Mouse (Mus musculus) neural tube, embryonic 15.5 days (tissue): ENCODE data around the gene Efcab10. TPM values are rescaled to one million over a fixed set of nuclear protein-coding genes. Genes with fewer than 3 reads are reported as not detected.
A peak's percentile ranks its signal among the peaks of the same experiment; 100 is the strongest.

Source experiments
- ATAC-seq: fragments of 200-750 bp; cut with Nextera tagmentation; 2 replicates; pipeline ENCODE4 v1.8.0; 2017; ENCODE audit warnings: mild to moderate bottlenecking, moderate TSS enrichment, moderate library complexity; ENCODE audit not compliant: low FRiP score
- H3K27ac ChIP-seq: fragments of 300-500 bp; sonication (generic); replicated peaks from 2 replicates; pipeline ENCODE4 v1.5.1; 2015; ENCODE audit warnings: mild to moderate bottlenecking, inconsistent platforms
- H3K27me3 ChIP-seq: fragments of 300-500 bp; sonication (generic); replicated peaks from 2 replicates; pipeline ENCODE4 v1.6.1; 2015; ENCODE audit warnings: inconsistent platforms
- H3K36me3 ChIP-seq: fragments of 300-500 bp; sonication (generic); 2 replicates; pipeline ENCODE4 v1.6.1; 2015; ENCODE audit warnings: inconsistent platforms
- H3K4me1 ChIP-seq: fragments of 300-500 bp; sonication (generic); 2 replicates; pipeline ENCODE4 v1.6.1; 2015; ENCODE audit warnings: inconsistent platforms
- H3K4me2 ChIP-seq: fragments of 300-500 bp; sonication (generic); 2 replicates; pipeline ENCODE4 v1.6.1; 2015; ENCODE audit warnings: inconsistent platforms, mild to moderate bottlenecking, moderate library complexity
- H3K4me3 ChIP-seq: fragments of 300-500 bp; sonication (generic); replicated peaks from 2 replicates; pipeline ENCODE4 v1.5.1; 2015; ENCODE audit warnings: mild to moderate bottlenecking, inconsistent platforms
- H3K9ac ChIP-seq: fragments of 300-500 bp; sonication (generic); replicated peaks from 2 replicates; pipeline ENCODE4 v1.6.1; 2015; ENCODE audit warnings: mild to moderate bottlenecking, inconsistent platforms
- H3K9me3 ChIP-seq: fragments of 300-500 bp; sonication (generic); replicated peaks from 2 replicates; pipeline ENCODE4 v1.6.1; 2016; ENCODE audit warnings: inconsistent platforms
- WGBS: fragments of 180-500 bp; shearing (Covaris S2); methylation state at CpG from one replicate; pipeline ENCODE4 v1.1.7; 2015; ENCODE audit warnings: mixed read lengths; 5-methylcytosine and 5-hydroxymethylcytosine counted together
- polyA plus RNA-seq: library from polyadenylated mRNA; unstranded; fragments of >200 nt; fragmentation: Nextera tagmentation; extraction: Ambion mirVana; gene quantifications from 2 replicates; pipeline ENCODE4 v1.2.1, GENCODE M21; 2015

Efcab10 gene
- polyA plus RNA-seq, 1 experiment from 2014 or later: 2.5 TPM

GRCm38 (mm10) chr12:33429387-33430160 is 34.9 kb downstream of the Efcab10 start, which contains the start of gene Twistnb:
Gene Twistnb, plus strand, starts transcription at chr12:33429635.
- H3K4me3 ChIP-seq: peak within 1 kb of the TSS; percentile 100
- WGBS: under 1% methylated on average over 66 of the region's 66 CpGs
- H3K27me3 ChIP-seq: peaks cover 11% of the 10 kb centered on the region; the same call in 1 of the 2 replicates
- no peaks in the 10 kb centered on the region for H3K36me3 ChIP-seq
- peak; percentile 95 for ATAC-seq
- no peaks in the 10 kb centered on the region for H3K9me3 ChIP-seq
- peaks cover 6% of the 10 kb centered on the region for H3K4me1 ChIP-seq
- peak within 1 kb of the TSS; percentile 88 for H3K9ac ChIP-seq
- peak within 1 kb of the TSS; percentile 64 for H3K4me2 ChIP-seq
- peak within 1 kb of the TSS; percentile 85 for H3K27ac ChIP-seq

- no peaks in the 10 kb centered on the region for H3K9me3 ChIP-seq
- no peaks in the 10 kb centered on the region for H3K36me3 ChIP-seq
- no peak overlapping the region for H3K4me2 ChIP-seq
- no peak overlapping the region for H3K9ac ChIP-seq
- peaks cover 6% of the 10 kb centered on the region for H3K4me1 ChIP-seq
- H3K27ac ChIP-seq: no peak overlapping the region
- 83% methylated on average over 9 of the region's 9 CpGs for WGBS
- ATAC-seq: no peak
- no peak overlapping the region for H3K4me3 ChIP-seq
- H3K27me3 ChIP-seq: no peaks in the 10 kb centered on the region
These were observed 39.2 kb downstream of the Efcab10 start for GRCm38 (mm10) chr12:33433812-33434211.

- H3K27me3 ChIP-seq: no peaks in the 10 kb centered on the region
- WGBS: 96% methylated on average over 4 of the region's 4 CpGs
- ATAC-seq: no peak
- H3K36me3 ChIP-seq: peaks cover 5% of the 10 kb centered on the region
- H3K4me3 ChIP-seq: no peak overlapping the region
- H3K27ac ChIP-seq: no peak overlapping the region
- H3K4me1 ChIP-seq: peaks cover 6% of the 10 kb centered on the region
- H3K4me2 ChIP-seq: no peak overlapping the region
- no peak overlapping the region for H3K9ac ChIP-seq
- no peaks in the 10 kb centered on the region for H3K9me3 ChIP-seq
These were observed 40.1 kb downstream of the Efcab10 start for GRCm38 (mm10) chr12:33434758-33435157.

Other genes starting within 250 kb of the Efcab10 start
- 19.4 and 27.7 TPM in 2 replicates for gene Atxn7l1, start 247.2 kb upstream of the Efcab10 start, polyA plus RNA-seq
- 45.7 and 51.3 TPM in 2 replicates for gene Twistnb, start 34.8 kb downstream of the Efcab10 start, polyA plus RNA-seq